Mouse (Mus musculus): ENCODE results near the gene Vmn1r113. TPM values are rescaled to one million over a fixed set of nuclear protein-coding genes. Genes with fewer than 3 reads are reported as not detected.
"Not testable (repeated sequence)": the region's sequence is repeated elsewhere in the genome, so short reads cannot be mapped to it uniquely, and the experiment has no call there.

Vmn1r113 gene
- not detected in 2 replicates for polyA plus RNA-seq (2015; fragmentation: Nextera tagmentation; extraction: Ambion mirVana)

GRCm38 (mm10) chr7:20786985-20787384, at the start of gene Vmn1r113:
Vmn1r113 (plus strand) TSS chr7:20787285.
- H3K27ac ChIP-seq; H3K4me2 ChIP-seq; H3K36me3 ChIP-seq; ATAC-seq (ENCODE audit: borderline replicate concordance, extremely low read depth, low FRiP score, low TSS enrichment); H3K9ac ChIP-seq; H3K4me3 ChIP-seq; H3K4me1 ChIP-seq; H3K9me3 ChIP-seq; H3K27me3 ChIP-seq: not testable (repeated sequence)
- WGBS, result 53% methylated on average over 2 of the region's 2 CpGs

GRCm38 (mm10) chr7:20770885-20771284, 16.2 kb upstream of the Vmn1r113 start, which contains the start of gene Vmn1r112:
Vmn1r112 (plus strand) TSS chr7:20771185.
- no CpG with 5 or more reads among the region's 3 CpGs for WGBS
- H3K9me3 ChIP-seq; H3K36me3 ChIP-seq; H3K4me3 ChIP-seq; H3K9ac ChIP-seq; H3K4me2 ChIP-seq; H3K27ac ChIP-seq; H3K4me1 ChIP-seq; ATAC-seq (ENCODE audit: borderline replicate concordance, extremely low read depth, low FRiP score, low TSS enrichment); H3K27me3 ChIP-seq: not testable (repeated sequence)

GRCm38 (mm10) chr7:20812086-20812485, 25.0 kb downstream of the Vmn1r113 start, which contains the start of gene Vmn1r114:
Vmn1r114 (minus strand) TSS chr7:20812186.
- not testable (repeated sequence) for H3K36me3 ChIP-seq; H3K4me2 ChIP-seq; H3K4me3 ChIP-seq; H3K9me3 ChIP-seq; H3K27me3 ChIP-seq; H3K4me1 ChIP-seq; ATAC-seq (ENCODE audit: borderline replicate concordance, extremely low read depth, low FRiP score, low TSS enrichment); H3K27ac ChIP-seq; H3K9ac ChIP-seq
- WGBS, result no CpG with 5 or more reads among the region's 5 CpGs

Other genes starting within 250 kb of the Vmn1r113 start
- gene Gm5726, start 241.5 kb upstream of the Vmn1r113 start, polyA plus RNA-seq (2015; fragmentation: Nextera tagmentation; extraction: Ambion mirVana), result not detected in 2 replicates
- gene Gm4141, start 211.0 kb upstream of the Vmn1r113 start, polyA plus RNA-seq (2015; fragmentation: Nextera tagmentation; extraction: Ambion mirVana), result not detected in 2 replicates
- not detected in 2 replicates for gene Gm4513, start 188.3 kb upstream of the Vmn1r113 start, polyA plus RNA-seq (2015; fragmentation: Nextera tagmentation; extraction: Ambion mirVana)
- not detected in 2 replicates for gene Vmn1r107, start 118.4 kb upstream of the Vmn1r113 start, polyA plus RNA-seq (2015; fragmentation: Nextera tagmentation; extraction: Ambion mirVana)
- gene Vmn1r111, start 84.1 kb upstream of the Vmn1r113 start, polyA plus RNA-seq (2015; fragmentation: Nextera tagmentation; extraction: Ambion mirVana), result not detected in 2 replicates
- gene Gm10668, start 56.7 kb upstream of the Vmn1r113 start, polyA plus RNA-seq (2015; fragmentation: Nextera tagmentation; extraction: Ambion mirVana), result not detected in 2 replicates
- gene Vmn1r112, start 16.1 kb upstream of the Vmn1r113 start, polyA plus RNA-seq (2015; fragmentation: Nextera tagmentation; extraction: Ambion mirVana), result not detected in 2 replicates
- gene Vmn1r114, start 24.9 kb downstream of the Vmn1r113 start, polyA plus RNA-seq (2015; fragmentation: Nextera tagmentation; extraction: Ambion mirVana), result not detected in 2 replicates
- gene Vmn1r115, start 57.7 kb downstream of the Vmn1r113 start, polyA plus RNA-seq (2015; fragmentation: Nextera tagmentation; extraction: Ambion mirVana), result not detected in 2 replicates
- not detected in 2 replicates for gene Vmn1r116, start 85.0 kb downstream of the Vmn1r113 start, polyA plus RNA-seq (2015; fragmentation: Nextera tagmentation; extraction: Ambion mirVana)
- gene Vmn1r117, start 96.8 kb downstream of the Vmn1r113 start, polyA plus RNA-seq (2015; fragmentation: Nextera tagmentation; extraction: Ambion mirVana), result not detected in 2 replicates
- gene Vmn1r118, start 125.1 kb downstream of the Vmn1r113 start, polyA plus RNA-seq (2015; fragmentation: Nextera tagmentation; extraction: Ambion mirVana), result not detected in 2 replicates
- not detected in 2 replicates for gene Vmn1r119, start 225.2 kb downstream of the Vmn1r113 start, polyA plus RNA-seq (2015; fragmentation: Nextera tagmentation; extraction: Ambion mirVana)